Mouse (Mus musculus) E14TG2a.4 (cell line): ENCODE results near the gene Slc8a1.

Experiments used
- H3K27me3 ChIP-seq: 2 replicates; pipeline ENCODE4 v1.6.1; 2014; ENCODE audit warnings: low read length, control low read depth; ENCODE audit not compliant: insufficient read depth
- H3K36me3 ChIP-seq: 2 replicates; pipeline ENCODE4 v1.6.1; 2014; ENCODE audit warnings: low read length, control low read depth; ENCODE audit not compliant: insufficient read depth
- H3K4me1 ChIP-seq: replicated peaks from 2 replicates; pipeline ENCODE4 v1.6.1; 2014; ENCODE audit warnings: low read depth, low read length, control low read depth
- H3K4me3 ChIP-seq: replicated peaks from 2 replicates; pipeline ENCODE4 v1.5.1; 2014; ENCODE audit warnings: mild to moderate bottlenecking, low read length
- H3K9me3 ChIP-seq: 2 replicates; pipeline ENCODE4 v1.6.1; 2014; ENCODE audit warnings: low read length, control low read depth
- CTCF ChIP-seq: conservative IDR thresholded peaks from 2 replicates; pipeline ENCODE4 v1.5.1; 2014; ENCODE audit warnings: low read length
- NANOG ChIP-seq: IDR thresholded peaks from 2 replicates; pipeline ENCODE4 v1.6.1; 2014; ENCODE audit warnings: borderline replicate concordance, low read length, mixed read lengths
- POU5F1 ChIP-seq: IDR thresholded peaks from 2 replicates; pipeline ENCODE4 v1.6.1; 2014; ENCODE audit warnings: low read length, borderline replicate concordance

The Slc8a1 gene

GRCm38 (mm10) chr17:81738311-81738755 is at the start of gene Slc8a1:
Gene Slc8a1 (minus strand): TSS chr17:81738377.
- no peaks in the 10 kb centered on the region for H3K9me3 ChIP-seq
- no peaks in the 10 kb centered on the region for H3K36me3 ChIP-seq
- H3K4me3 ChIP-seq = no peak within 1 kb of the TSS
- no peak for TF ChIP-seq CTCF
- no peaks in the 10 kb centered on the region for H3K4me1 ChIP-seq
- H3K27me3 ChIP-seq = no peaks in the 10 kb centered on the region

- Histone ChIP-seq H3K4me3 (no peak overlapping the region), H3K4me1 (no peaks in the 10 kb centered on the region), H3K9me3 (no peaks in the 10 kb centered on the region), H3K27me3 (no peaks in the 10 kb centered on the region), H3K36me3 (no peaks in the 10 kb centered on the region)
- TF ChIP-seq NANOG (no peak), CTCF (peak; percentile 51)
These were observed 49.2 kb upstream of the Slc8a1 start for GRCm38 (mm10) chr17:81787350-81787749.

GRCm38 (mm10) chr17:81782326-81782725 is 44.1 kb upstream of the Slc8a1 start:
- H3K36me3 ChIP-seq = no peaks in the 10 kb centered on the region
- TF ChIP-seq POU5F1 = no peak
- no peak for TF ChIP-seq NANOG
- no peak for TF ChIP-seq CTCF
- H3K9me3 ChIP-seq = no peaks in the 10 kb centered on the region
- no peaks in the 10 kb centered on the region for H3K27me3 ChIP-seq
- no peak overlapping the region for H3K4me3 ChIP-seq
- no peaks in the 10 kb centered on the region for H3K4me1 ChIP-seq

- Histone ChIP-seq H3K4me3 (no peak overlapping the region), H3K36me3 (no peaks in the 10 kb centered on the region), H3K27me3 (no peaks in the 10 kb centered on the region), H3K9me3 (no peaks in the 10 kb centered on the region), H3K4me1 (no peaks in the 10 kb centered on the region)
- TF ChIP-seq POU5F1 (no peak), NANOG (no peak), CTCF (no peak)
These were observed 43.3 kb upstream of the Slc8a1 start for GRCm38 (mm10) chr17:81781491-81781890.

- TF ChIP-seq NANOG = no peak
- no peak for TF ChIP-seq POU5F1
- no peak for TF ChIP-seq CTCF
- H3K27me3 ChIP-seq = no peaks in the 10 kb centered on the region
- no peaks in the 10 kb centered on the region for H3K9me3 ChIP-seq
- no peaks in the 10 kb centered on the region for H3K36me3 ChIP-seq
- H3K4me1 ChIP-seq = no peaks in the 10 kb centered on the region
- no peak overlapping the region for H3K4me3 ChIP-seq
These were observed 41.7 kb upstream of the Slc8a1 start for GRCm38 (mm10) chr17:81779883-81780282.

DNA sequence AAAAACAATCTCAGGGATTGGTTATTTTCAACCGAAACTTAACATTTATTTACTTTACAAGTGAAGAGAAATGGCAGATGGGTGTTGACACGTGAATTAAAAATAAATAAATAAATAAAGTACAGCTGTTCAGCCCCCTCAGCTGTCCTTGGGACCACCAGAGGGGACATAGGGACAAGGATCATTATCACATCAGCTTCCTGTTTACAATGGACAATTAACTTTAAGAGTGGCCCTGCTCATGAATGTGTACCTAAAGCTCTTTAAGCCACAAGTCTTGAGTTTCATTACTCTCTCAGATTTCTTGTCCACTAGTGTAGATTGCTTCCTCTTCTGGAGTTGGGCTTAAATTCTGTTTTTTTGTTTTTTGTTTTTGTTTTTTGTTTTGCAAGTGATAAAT is 12.5 kb upstream of the Slc8a1 start:
- H3K27me3 ChIP-seq = no peaks in the 10 kb centered on the region
- TF ChIP-seq NANOG (no peak), CTCF (no peak), POU5F1 (no peak)
- H3K4me3 ChIP-seq = no peak overlapping the region
- no peaks in the 10 kb centered on the region for H3K9me3 ChIP-seq
- H3K4me1 ChIP-seq = no peaks in the 10 kb centered on the region
- H3K36me3 ChIP-seq = no peaks in the 10 kb centered on the region

DNA sequence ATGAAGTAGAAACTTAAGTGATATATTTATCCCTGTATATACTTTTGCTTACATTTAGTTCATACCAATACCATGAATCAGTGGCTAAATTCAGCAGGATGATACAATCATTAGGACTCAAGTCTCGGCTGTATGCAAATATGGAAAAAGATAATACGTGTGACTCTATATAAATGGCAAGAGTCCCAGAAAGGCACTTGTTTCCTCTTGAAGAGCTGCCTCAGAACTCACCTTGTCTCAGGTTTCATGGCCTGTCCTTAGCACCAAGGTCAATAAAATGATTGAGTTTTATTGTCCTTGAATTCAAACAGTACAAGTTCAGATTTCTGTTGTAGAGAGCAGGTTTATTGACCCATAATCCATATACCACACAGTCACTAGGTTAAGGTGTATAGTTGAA is 4.9 kb upstream of the Slc8a1 start:
- H3K4me1 ChIP-seq = no peaks in the 10 kb centered on the region

GRCm38 (mm10) chr17:81740576-81740975 is 2.4 kb upstream of the Slc8a1 start:
- Histone ChIP-seq H3K4me3 (no peak overlapping the region), H3K36me3 (no peaks in the 10 kb centered on the region), H3K4me1 (no peaks in the 10 kb centered on the region), H3K27me3 (no peaks in the 10 kb centered on the region), H3K9me3 (no peaks in the 10 kb centered on the region)
- TF ChIP-seq NANOG (no peak), CTCF (no peak), POU5F1 (no peak)

More for the DNA sequence above, 4.9 kb upstream of the Slc8a1 start:
- Histone ChIP-seq H3K9me3 (no peaks in the 10 kb centered on the region), H3K36me3 (no peaks in the 10 kb centered on the region), H3K4me3 (no peak overlapping the region), H3K27me3 (no peaks in the 10 kb centered on the region)
- TF ChIP-seq POU5F1 (no peak), NANOG (no peak)

DNA sequence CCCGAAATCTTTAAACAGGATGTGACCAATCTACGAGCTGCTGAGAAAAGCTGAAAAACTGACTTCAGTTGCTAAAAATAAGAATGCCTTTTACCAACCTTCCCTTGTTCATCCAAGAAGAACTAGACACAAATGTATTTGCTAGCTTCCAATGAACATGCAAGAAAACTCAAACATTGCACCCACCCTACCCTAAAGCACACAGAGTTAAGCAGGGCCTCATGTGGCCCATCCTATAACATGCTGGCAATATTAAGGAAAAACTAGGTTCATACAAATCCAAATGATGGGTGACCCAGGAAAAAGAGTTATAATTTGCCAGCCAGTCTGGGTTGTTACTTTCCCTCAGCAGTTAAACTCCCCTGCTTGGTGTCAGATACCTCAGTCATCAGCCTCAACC is 398 bp downstream of the Slc8a1 start:
- Histone ChIP-seq H3K4me3 (no peak overlapping the region), H3K36me3 (no peaks in the 10 kb centered on the region), H3K4me1 (no peaks in the 10 kb centered on the region), H3K9me3 (peaks cover 1% of the 10 kb centered on the region; the same call in 1 of the 2 replicates), H3K27me3 (no peaks in the 10 kb centered on the region)
- TF ChIP-seq POU5F1 = no peak
- no peak for TF ChIP-seq CTCF
- TF ChIP-seq NANOG = no peak
